In the genomic region with DNA sequence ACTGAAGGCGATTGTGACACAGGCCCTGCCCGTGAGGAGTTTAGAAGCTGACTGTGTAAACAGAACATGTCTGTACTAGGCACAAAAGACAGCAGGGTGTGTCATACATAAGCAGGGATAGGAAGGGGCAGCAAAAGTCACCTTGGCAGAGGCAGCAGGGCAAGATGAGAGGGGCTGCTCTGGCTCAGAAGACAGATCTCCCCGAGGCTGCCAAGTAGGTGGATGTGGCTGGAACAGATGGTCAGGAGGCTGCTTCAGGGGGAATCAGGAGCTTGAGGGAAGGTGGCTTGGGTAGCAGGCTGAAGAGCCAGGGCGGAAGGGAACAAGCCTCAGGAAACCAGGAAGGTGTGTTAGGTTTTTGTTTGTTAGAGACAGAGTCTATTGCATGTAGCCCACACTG, we compare ENCODE assay signal across 28 mouse cellular contexts. TPM values are rescaled to one million over a fixed set of nuclear protein-coding genes. Genes with fewer than 3 reads are reported as not detected.
"Had no signal": no experiment of that assay in that cellular context is flagged by ENCODE, and none has a peak within 500 bp of the region (broad histone marks: within the 10 kb centered on the region; RNA-seq: fewer than 3 reads in every experiment).

No protein-coding gene starts in this region.

- H3K27ac ChIP-seq: kidney, postnatal 0 days; liver, embryonic 13.5 days; midbrain, embryonic 10.5 days; midbrain, embryonic 13.5 days; neural tube, embryonic 13.5 days had no signal

- H3K9ac ChIP-seq: liver, embryonic 13.5 days; lung, embryonic 14.5 days; midbrain, embryonic 13.5 days; neural tube, embryonic 13.5 days had no signal

- H3K4me3 ChIP-seq: liver, embryonic 13.5 days; megakaryocyte, embryonic 14.5 days; midbrain, embryonic 10.5 days; midbrain, embryonic 13.5 days; myocyte; neural tube, embryonic 13.5 days had no signal

- H3K4me2 ChIP-seq: liver, embryonic 13.5 days; lung, embryonic 14.5 days; midbrain, embryonic 13.5 days; neural tube, embryonic 13.5 days had no signal

- H3K36me3 ChIP-seq: liver, embryonic 13.5 days; midbrain, embryonic 10.5 days; midbrain, embryonic 13.5 days; neural tube, embryonic 13.5 days had no signal

- DNase-seq: kidney, adult 2 months; kidney, postnatal 36 days; liver, embryonic 13.5 days; lung, embryonic 14.5 days; lung, postnatal 36 days; retina, postnatal 1 day; right cerebral cortex, postnatal 25 days; spleen, adult 18-20 months; thymus, adult 18-20 months; thymus, postnatal 36 days had no signal

- H3K9me3 ChIP-seq: liver, embryonic 13.5 days; megakaryocyte, embryonic 14.5 days; midbrain, embryonic 10.5 days; midbrain, embryonic 13.5 days; neural tube, embryonic 13.5 days had no signal

- ATAC-seq: lung, postnatal 0 days; midbrain, embryonic 13.5 days; midbrain, embryonic 16.5 days had no signal

RNA-seq across cellular contexts. Expression of gene Etnk2, which starts 7.0 kb away (rescaled TPM):
- total RNA-seq: monocyte, adult 5-6 weeks; neutrophil, adult 5-6 weeks had no signal

RNA-seq across cellular contexts. Expression of gene Ren1, which starts 20.0 kb away (rescaled TPM):
- total RNA-seq: layer of hippocampus, adult 8-10 months; left cerebral cortex, postnatal 25 days; monocyte, adult 5-6 weeks; neutrophil, adult 5-6 weeks had no signal
- polyA plus RNA-seq: limb, embryonic 11.5 days; midbrain, embryonic 10.5 days; midbrain, embryonic 13.5 days; midbrain, embryonic 16.5 days; myocyte had no signal

RNA-seq across cellular contexts. Expression of gene Kiss1, which starts 48.7 kb away (rescaled TPM):
- total RNA-seq: layer of hippocampus, adult 8-10 months; monocyte, adult 5-6 weeks; neutrophil, adult 5-6 weeks had no signal
- polyA plus RNA-seq: intestine, embryonic 14.5 days; kidney, adult 2 months; kidney, embryonic 14.5 days; kidney, postnatal 0 days; limb, embryonic 11.5 days; limb, embryonic 14.5 days; liver, embryonic 13.5 days; liver, embryonic 16.5 days; midbrain, embryonic 10.5 days; midbrain, embryonic 13.5 days; midbrain, embryonic 16.5 days; myocyte; neural tube, embryonic 13.5 days; urinary bladder, adult 2 months had no signal

RNA-seq across cellular contexts. Expression of gene Sox13, which starts 53.8 kb away (rescaled TPM):
- total RNA-seq: monocyte, adult 5-6 weeks had no signal
